Mouse (Mus musculus) spleen, adult 2 months (tissue): ENCODE results near the gene Prss30. TPM values are rescaled to one million over a fixed set of nuclear protein-coding genes. Genes with fewer than 3 reads are reported as not detected.

Experiments used
- DNase-seq, 2 experiments: peaks; one replicate each; pipeline versions ENCODE4 v3.0.0 to v3.0.0-alpha.2; 2012 to 2021; ENCODE audit warnings: low spot score in 2 of 2, low read depth in 1 of 2
- H3K27ac ChIP-seq: fragments of 200-500 bp; 2 replicates; pipeline ENCODE4 v1.5.1; 2012; ENCODE audit warnings: low read length, inconsistent platforms; ENCODE audit not compliant: insufficient read depth
- H3K27me3 ChIP-seq: fragments of 200-500 bp; 2 replicates; pipeline ENCODE4 v1.6.1; 2012; ENCODE audit warnings: mild to moderate bottlenecking, moderate library complexity, low read length, inconsistent platforms; ENCODE audit not compliant: control insufficient read depth, insufficient read depth
- H3K36me3 ChIP-seq: fragments of 200-500 bp; 2 replicates; pipeline ENCODE4 v1.6.1; 2012; ENCODE audit warnings: mild to moderate bottlenecking, low read length, inconsistent platforms; ENCODE audit not compliant: control insufficient read depth, insufficient read depth
- H3K4me1 ChIP-seq: fragments of 200-500 bp; 2 replicates; pipeline ENCODE4 v1.6.1; 2011; ENCODE audit warnings: inconsistent platforms; ENCODE audit not compliant: control insufficient read depth, insufficient read depth, insufficient read length
- H3K4me3 ChIP-seq: fragments of 200-500 bp; 2 replicates; pipeline ENCODE4 v1.5.1; 2011; ENCODE audit warnings: mild to moderate bottlenecking, inconsistent platforms; ENCODE audit not compliant: insufficient read depth, insufficient read length; ENCODE audit errors: extremely low read depth
- CTCF ChIP-seq: fragments of 200-500 bp; IDR thresholded peaks from 2 replicates; pipeline ENCODE4 v1.5.1; 2011; ENCODE audit warnings: mild to moderate bottlenecking, inconsistent platforms; ENCODE audit not compliant: insufficient read depth, insufficient read length, insufficient replicate concordance; ENCODE audit errors: extremely low read depth
- POLR2A ChIP-seq: fragments of 200-500 bp; IDR thresholded peaks from 2 replicates; pipeline ENCODE4 v1.6.1; 2011; ENCODE audit warnings: low read depth, low read length, inconsistent platforms
- WGBS: fragments of 180-500 bp; shearing (Covaris S2); methylation state at CpG from one replicate; pipeline ENCODE4 v1.1.7; 2018; 5-methylcytosine and 5-hydroxymethylcytosine counted together
- polyA plus RNA-seq: library from polyadenylated mRNA; depleted of rRNA; stranded (reverse); fragments of >200 nt; gene quantifications from 2 replicates; pipeline ENCODE4 v1.2.3, GENCODE M21; 2012

Gene Prss30
- polyA plus RNA-seq, 1 experiment = 10.8 TPM

GRCm38 (mm10) chr17:24012921-24013320, 32.6 kb upstream of the Prss30 start:
- no peaks in the 10 kb centered on the region for H3K4me1 ChIP-seq
- H3K36me3 ChIP-seq = no peaks in the 10 kb centered on the region
- H3K27me3 ChIP-seq = no peaks in the 10 kb centered on the region
- TF ChIP-seq POLR2A = no peak
- TF ChIP-seq CTCF = no peak
- no peak overlapping the region for H3K27ac ChIP-seq
- no peak for DNase-seq
- 81% methylated on average over 2 of the region's 2 CpGs for WGBS
- no peak overlapping the region for H3K4me3 ChIP-seq

- Histone ChIP-seq H3K4me1 (peaks cover 4% of the 10 kb centered on the region; the same call in 1 of the 2 replicates), H3K36me3 (no peaks in the 10 kb centered on the region), H3K27me3 (no peaks in the 10 kb centered on the region), H3K27ac (no peak overlapping the region), H3K4me3 (no peak overlapping the region)
- DNase-seq = no peak
- 80% methylated on average over 5 of the region's 5 CpGs for WGBS
- TF ChIP-seq CTCF (no peak), POLR2A (no peak)
Measured at GRCm38 (mm10) chr17:24009617-24010016, 29.3 kb upstream of the Prss30 start.

DNA sequence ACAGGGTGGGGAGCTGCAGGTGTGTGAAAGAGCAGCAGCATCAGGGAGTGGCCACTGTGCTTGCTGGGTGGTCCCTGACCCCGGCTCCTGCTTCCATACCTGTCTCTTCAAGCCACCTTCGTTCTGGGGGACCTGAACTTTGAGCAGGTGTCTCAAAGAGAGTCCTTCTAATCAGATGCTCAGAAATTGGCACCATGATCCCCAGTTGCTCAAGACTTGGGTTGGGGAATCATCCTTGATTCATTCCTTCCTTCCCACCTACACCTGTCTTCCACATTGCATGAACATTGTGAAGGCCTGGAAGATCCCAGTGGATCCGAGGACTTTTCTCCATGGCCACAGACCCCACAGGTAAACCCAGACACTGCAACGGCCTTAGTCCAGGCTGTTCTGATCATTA, 27.7 kb upstream of the Prss30 start:
- Histone ChIP-seq H3K36me3 (no peaks in the 10 kb centered on the region), H3K27ac (no peak overlapping the region; the same call in 1 of the 2 replicates), H3K4me3 (no peak overlapping the region), H3K4me1 (peaks cover 4% of the 10 kb centered on the region; the same call in 1 of the 2 replicates), H3K27me3 (no peaks in the 10 kb centered on the region)
- no peak for TF ChIP-seq POLR2A
- no peak for TF ChIP-seq CTCF
- DNase-seq = no peak
- WGBS = 81% methylated on average over 4 of the region's 4 CpGs

GRCm38 (mm10) chr17:24007391-24007790, 27.0 kb upstream of the Prss30 start:
- DNase-seq = no peak
- no peak for TF ChIP-seq CTCF
- no peak for TF ChIP-seq POLR2A
- H3K27me3 ChIP-seq = no peaks in the 10 kb centered on the region
- no peaks in the 10 kb centered on the region for H3K36me3 ChIP-seq
- H3K4me3 ChIP-seq = no peak overlapping the region
- WGBS = 82% methylated on average over 1 of the region's 1 CpGs
- H3K4me1 ChIP-seq = peaks cover 4% of the 10 kb centered on the region; the same call in 1 of the 2 replicates
- H3K27ac ChIP-seq = peak overlapping the region; percentile 61

- H3K4me3 ChIP-seq = no peak overlapping the region
- H3K27ac ChIP-seq = peak overlapping the region; percentile 61
- H3K36me3 ChIP-seq = no peaks in the 10 kb centered on the region
- DNase-seq = no peak
- H3K4me1 ChIP-seq = peaks cover 4% of the 10 kb centered on the region; the same call in 1 of the 2 replicates
- TF ChIP-seq CTCF (no peak), POLR2A (no peak)
- H3K27me3 ChIP-seq = no peaks in the 10 kb centered on the region
- 12% methylated on average over 2 of the region's 2 CpGs for WGBS
Measured at GRCm38 (mm10) chr17:24006930-24007329, 26.6 kb upstream of the Prss30 start.

- Histone ChIP-seq H3K4me3 (no peak overlapping the region), H3K27me3 (no peaks in the 10 kb centered on the region), H3K27ac (no peak overlapping the region), H3K4me1 (peaks cover 4% of the 10 kb centered on the region; the same call in 1 of the 2 replicates), H3K36me3 (no peaks in the 10 kb centered on the region)
- WGBS = 91% methylated on average over 3 of the region's 3 CpGs
- TF ChIP-seq POLR2A (no peak), CTCF (no peak)
- DNase-seq = no peak
Measured at GRCm38 (mm10) chr17:24005049-24005448, 24.7 kb upstream of the Prss30 start.

- Histone ChIP-seq H3K27ac (no peak overlapping the region), H3K27me3 (no peaks in the 10 kb centered on the region), H3K36me3 (no peaks in the 10 kb centered on the region), H3K4me3 (no peak overlapping the region), H3K4me1 (peaks cover 4% of the 10 kb centered on the region; the same call in 1 of the 2 replicates)
- no peak for DNase-seq
- 91% methylated on average over 14 of the region's 14 CpGs for WGBS
- TF ChIP-seq POLR2A (no peak), CTCF (no peak)
Measured at GRCm38 (mm10) chr17:24004071-24004665, 23.8 kb upstream of the Prss30 start.
